Mouse (Mus musculus) megakaryocyte-erythroid progenitor cell, adult 5-6 weeks (primary cell): Measurements from ENCODE around the gene Umps. TPM values are rescaled to one million over a fixed set of nuclear protein-coding genes. Genes with fewer than 3 reads are reported as not detected.

Source experiments
- ATAC-seq: replicated peaks from 2 replicates; pipeline ENCODE4 v1.8.0; 2016; ENCODE audit warnings: mild to moderate bottlenecking, inconsistent platforms; ENCODE audit not compliant: severe bottlenecking, poor library complexity, low FRiP score, low TSS enrichment
- total RNA-seq, 2 experiments: library from RNA; stranded (forward) in 1 of 2; stranded (reverse) in 1 of 2; fragments of 200-1000, 215-1000 nt in 1 of 2; fragments of >200 nt in 1 of 2; fragmentation: Nextera tagmentation in 1 of 2; gene quantifications; 2 replicates each; pipeline ENCODE4 v1.2.3; 2014 to 2017

Gene Umps
- total RNA-seq, 2 experiments from 2014 or later = 69.3 to 104 TPM

DNA sequence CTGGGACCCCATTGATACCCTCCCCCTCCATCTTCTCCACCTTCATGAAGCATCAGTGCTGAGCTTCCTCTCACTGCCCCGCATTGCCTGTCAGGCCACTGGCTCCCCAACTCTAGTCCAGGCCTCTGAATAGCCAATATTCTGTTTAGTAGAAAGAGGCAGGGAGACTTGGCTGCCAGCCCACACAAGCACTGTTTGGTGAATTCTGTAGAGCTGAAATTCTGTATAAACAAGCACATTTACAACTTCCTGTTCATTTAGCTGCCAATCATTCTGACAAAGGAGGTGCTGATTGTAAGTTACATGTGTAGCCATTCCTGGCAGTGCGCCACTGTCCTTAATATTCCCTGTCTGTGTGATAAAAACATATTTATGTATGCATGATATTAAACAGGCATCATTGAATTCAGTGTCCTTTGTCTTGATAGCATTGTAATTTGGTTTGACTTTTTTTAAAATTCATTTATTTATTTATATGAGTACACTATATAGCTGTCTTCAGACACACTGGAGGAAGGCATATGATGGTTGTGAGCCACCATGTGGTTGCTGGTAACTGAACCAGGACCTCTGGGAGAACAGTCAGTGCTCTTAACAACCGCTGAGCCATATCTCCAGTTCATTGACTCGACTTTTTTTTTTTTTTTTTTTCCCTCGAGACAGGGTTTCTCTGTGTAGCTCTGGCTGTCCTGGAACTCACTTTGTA lies 32.0 kb downstream of the Umps start:
- ATAC-seq = no peak

- no peak for ATAC-seq
Observed at GRCm38 (mm10) chr16:33933411-33933810, 33.4 kb downstream of the Umps start.

DNA sequence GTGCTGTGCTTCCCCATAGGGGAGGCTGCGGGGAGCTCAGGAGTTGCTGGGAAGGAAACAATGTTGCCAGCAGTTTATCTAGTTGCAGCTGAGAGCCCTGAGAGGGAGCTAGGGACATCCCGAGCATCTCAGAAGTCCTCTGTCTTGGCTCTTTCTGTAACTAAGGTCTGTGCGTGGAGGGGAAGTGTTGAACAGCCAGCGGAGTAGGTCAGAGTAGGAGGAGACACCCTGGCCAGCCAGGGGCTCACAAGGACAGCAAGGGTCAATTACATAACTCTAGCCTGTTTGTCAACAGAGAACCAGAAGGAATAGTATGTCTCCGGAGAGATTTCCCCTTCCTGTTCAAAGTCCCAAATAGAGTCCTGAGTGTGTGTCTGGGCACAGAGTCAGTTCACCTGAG lies 34.7 kb downstream of the Umps start:
- ATAC-seq = no peak

DNA sequence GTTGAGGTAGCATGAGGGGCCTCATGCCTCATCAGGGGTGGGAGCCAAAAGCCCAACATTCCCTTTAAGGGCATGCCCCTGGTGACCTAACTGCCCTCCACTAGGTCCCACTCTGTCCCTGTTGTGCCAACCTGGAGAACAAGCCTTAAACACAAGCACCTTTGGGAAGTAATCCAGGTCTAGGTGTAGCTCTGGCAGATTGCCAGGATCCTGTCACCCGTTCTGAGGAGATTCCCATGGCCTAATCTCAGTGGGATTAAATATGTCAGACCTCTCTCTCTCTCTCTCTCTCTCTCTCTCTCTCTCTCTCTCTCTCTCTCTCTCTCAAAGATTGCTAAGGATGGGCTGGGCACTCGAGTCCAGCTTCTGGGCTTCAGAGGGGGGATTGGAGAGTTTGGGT lies 35.2 kb downstream of the Umps start:
- ATAC-seq = no peak

- no peak for ATAC-seq
Observed at GRCm38 (mm10) chr16:33930785-33931184, 36.1 kb downstream of the Umps start.

- ATAC-seq = no peak
Observed at GRCm38 (mm10) chr16:33928788-33929462, 37.9 kb downstream of the Umps start.

DNA sequence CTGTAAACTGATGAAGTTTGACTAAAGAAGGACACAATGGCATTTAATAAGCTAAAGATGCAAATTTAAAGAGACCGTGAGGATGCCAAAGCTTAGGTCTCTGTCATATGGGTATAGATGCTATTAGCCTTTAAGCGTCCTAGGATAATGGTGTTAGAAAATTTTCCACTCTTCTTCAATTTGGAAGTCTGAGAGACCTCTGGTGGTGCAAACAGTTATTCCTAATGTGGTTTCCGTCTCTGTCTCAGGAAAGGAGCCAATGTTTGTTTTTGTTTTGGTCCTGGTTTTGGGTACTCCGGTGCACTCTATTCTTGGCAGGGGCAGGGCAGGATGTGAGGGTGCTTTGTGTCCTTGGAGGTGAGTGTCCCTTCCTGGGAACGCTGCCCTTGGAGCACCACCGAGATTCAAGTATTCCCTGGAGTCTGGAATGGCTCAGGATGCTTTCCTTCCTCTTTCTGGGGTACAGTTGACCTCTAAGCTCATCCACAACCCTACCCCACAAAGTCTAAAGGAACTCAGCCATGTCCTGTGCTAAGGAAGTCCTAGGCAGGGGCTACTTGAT lies 39.5 kb downstream of the Umps start:
- no peak for ATAC-seq

DNA sequence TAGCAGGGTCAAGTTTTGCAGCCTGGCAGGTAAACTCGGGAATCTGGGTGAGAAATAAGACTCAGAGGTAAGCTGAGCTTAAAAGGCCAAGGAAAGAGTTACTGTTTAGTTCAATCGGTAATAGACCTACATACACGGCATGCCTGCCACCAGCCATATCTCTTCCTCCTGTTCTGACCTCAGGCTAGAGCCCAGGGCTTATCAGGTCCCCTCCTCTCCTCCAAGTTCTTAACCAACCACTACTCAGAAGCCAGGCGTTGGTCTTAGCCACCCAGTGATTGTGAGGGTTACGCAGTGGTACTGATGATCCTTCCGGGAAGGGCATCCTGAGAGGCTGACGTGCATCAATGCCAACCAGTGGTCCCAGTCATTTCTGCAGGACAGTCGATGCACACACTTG lies 43.1 kb downstream of the Umps start:
- peak; percentile 88 for ATAC-seq

- ATAC-seq = no peak
Observed at GRCm38 (mm10) chr16:33923001-33923316, 43.9 kb downstream of the Umps start.

DNA sequence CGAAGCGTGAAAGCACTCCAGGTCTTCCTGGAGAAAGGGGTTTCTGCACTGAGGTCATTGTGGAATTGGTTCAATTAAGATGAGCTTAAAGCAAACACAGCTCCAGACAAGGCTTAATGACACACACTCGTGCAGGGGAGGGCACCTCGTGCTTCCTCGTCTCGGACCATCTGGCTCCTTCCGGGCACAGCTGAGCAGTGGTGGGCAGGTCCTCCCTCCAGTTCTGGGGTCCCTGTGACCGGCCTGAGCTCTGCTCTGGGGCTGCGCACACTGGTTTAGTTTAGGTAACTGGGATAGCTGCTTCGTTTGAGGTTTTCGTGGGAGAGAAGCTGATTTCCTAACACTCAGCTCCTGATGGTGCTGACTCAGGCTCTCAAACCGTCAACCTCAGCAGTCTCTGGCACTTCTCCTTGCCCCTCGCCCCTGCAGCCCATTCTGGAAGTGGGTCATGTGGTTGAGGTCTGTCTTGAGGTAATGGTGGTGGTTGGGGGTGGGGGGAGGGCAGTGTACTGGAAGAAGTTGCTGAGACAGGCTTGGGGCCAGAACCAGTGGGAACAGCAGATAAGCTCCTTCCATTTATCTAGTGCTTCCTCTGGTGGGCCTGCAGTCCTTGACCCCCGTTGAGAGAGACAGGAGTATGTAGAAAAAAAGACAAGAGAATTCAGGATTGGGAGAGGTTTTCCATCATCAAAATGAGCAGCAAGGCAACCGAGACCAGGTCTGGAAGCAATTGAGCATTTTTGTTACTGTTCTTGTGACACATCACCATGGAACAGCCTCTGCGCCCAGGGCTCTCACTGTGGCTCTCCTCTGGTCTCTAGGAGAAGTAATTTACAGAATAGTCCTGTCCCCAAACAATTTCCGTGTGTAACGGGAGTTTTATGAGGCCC lies 44.5 kb downstream of the Umps start:
- peak; percentile 32 for ATAC-seq

DNA sequence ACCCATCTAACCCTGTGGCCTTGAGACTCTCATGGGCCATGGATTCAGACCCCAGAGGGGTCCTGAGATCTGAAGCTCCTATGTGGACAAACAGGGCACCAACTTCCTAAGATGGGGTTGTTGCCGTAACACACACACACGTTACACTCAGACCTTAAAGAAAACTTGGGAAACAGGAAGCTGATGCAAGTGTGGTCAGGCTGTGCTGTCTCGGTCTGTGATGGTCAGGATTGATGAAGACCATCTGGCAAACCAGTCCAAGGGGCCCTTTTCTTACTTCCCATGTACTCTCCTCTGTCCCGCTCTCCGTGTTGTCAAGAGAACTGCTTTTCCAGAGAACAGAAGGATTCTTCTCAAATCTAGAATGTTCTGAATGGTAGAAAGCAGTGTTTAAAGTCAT lies 45.3 kb downstream of the Umps start:
- no peak for ATAC-seq

- ATAC-seq = no peak
Observed at GRCm38 (mm10) chr16:33917926-33918325, 48.9 kb downstream of the Umps start.

DNA sequence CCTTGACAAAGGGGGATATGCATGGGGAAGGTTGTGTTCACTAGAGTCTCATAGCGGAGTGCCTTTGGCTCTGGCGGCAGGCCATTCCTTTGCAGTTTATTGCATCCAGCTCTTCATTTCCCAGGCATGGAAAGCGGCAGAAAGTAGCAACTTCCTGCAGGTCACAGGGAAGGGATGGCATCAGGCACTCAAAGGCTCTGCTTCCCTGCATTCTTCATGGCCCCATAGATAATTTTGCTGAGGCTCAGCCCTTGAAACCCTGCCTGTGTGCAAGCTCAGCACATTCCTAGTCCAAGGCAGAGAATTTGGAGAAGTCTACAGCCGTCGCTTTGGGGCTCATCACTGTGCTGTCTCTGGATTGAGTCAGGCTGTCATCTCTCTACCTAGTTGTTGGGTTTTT lies 49.4 kb downstream of the Umps start:
- ATAC-seq = no peak

- no peak for ATAC-seq
Observed at GRCm38 (mm10) chr16:33916473-33917251, 50.2 kb downstream of the Umps start.

GRCm38 (mm10) chr16:33914997-33915396 lies 51.8 kb downstream of the Umps start:
- ATAC-seq = no peak

DNA sequence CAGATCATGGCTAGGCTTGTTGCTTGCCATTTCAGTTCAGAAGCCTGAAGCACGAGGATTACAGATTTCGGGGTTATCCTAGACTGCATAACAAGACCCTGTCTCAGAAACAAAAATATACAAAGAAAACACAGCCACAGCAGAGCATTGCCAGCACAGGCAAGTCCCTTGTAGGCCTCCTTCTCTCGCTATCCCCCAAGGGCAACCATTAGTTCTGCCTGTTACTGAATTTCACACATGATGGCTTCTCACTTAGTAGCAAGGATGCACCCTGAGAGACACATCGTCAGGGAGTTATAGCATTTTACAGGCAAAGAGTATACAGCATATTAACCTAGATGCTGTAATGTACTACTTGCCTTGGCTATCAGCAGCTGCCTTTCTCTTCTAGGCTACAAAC lies 58.6 kb downstream of the Umps start:
- no peak for ATAC-seq
